Mouse (Mus musculus): ENCODE measurements around the gene P2ry12.

P2ry12 gene

DNA sequence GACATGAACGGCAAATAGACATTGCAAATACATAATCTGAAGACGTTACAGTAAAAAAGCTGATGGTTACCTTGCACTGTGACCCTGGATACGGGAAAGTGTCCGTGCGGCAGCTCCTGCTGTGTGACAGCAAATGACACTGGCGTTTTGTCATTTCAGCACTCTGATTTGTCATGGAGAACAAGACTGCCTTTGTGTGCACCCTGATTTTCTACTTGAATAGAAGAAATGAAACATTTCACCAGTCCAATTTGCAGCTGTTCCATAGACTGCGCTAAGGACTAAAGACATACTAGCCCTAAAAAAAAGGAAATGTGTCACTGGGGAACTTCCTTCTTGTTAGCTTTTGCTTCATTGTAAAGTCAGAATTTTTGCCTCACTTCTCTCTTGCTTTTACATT lies at the start of gene P2ry12:
P2ry12 (minus strand) TSS at position 168 of the 400 bp plus-strand sequence.
- DNase-seq (ENCODE audit: low spot score in 2 of 2): no peak

DNA sequence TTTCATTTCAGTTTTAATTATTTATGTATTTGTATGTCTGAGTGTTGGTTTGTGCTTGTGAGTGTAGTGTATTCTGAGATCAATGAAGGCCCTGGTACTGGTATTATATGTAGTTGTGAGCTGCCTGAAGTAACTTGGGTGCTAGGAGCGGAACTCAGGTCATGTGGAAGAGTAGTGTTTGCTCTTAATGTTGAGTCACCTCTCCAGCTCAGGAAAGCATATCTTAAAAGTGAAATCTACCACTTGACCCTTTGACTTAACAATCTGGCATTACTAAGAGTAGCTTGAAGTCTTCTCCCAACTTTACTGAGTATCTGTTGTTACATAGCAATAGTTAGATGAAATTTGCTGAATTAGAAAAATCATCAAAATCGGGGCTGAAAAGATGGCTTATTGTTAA lies 42.8 kb upstream of the P2ry12 start:
- no peak for DNase-seq (ENCODE audit: low spot score in 2 of 2)

- no peak for DNase-seq (ENCODE audit: low spot score in 2 of 2)
Observed at GRCm38 (mm10) chr3:59304944-59305343, 42.3 kb upstream of the P2ry12 start.

DNA sequence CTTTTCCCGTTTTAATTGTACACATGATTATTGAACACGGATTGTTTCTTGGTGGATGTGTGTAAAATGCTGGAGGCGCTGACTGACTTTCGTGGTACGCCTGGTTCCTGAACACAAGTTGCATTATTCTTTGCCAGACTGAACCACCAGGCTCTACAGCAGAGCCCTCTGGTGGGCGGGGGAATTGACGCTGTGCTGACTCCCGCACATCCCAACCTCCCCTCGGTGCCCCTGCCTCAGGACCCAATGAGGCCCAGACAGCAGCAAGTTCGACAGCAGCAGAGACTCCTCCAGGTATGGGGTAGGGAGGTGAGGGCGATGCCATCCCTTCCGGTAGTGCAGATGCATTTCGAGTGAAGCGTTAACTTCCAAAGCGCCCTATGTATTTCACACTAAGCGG lies 35.0 kb upstream of the P2ry12 start:
- DNase-seq (ENCODE audit: low spot score in 2 of 2): no peak

DNA sequence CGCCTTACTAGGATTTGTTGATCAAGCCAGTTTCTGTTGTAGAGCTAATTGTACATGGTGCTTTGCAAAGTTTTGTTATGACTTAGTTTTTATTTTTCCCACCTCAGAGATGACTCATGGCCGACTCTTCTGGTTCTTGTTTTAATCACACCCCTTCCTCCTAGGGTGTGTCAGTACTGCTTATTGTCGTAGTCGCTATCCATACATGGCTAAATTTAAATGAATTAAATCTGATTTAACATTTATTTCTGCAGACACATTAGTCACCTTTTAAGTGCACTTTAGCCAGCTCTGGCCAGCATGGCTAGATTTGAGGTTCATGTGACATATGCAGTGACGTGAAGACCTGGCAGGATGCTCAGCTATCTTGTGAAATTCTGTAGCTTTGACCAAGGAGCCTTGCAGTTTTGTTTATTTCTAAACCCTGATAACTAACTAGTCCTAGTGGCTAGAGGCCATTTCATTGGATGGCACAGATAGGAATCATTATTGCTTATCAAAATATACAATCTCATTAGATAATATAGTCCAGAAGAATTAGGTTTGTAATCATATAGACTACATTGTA lies 34.0 kb upstream of the P2ry12 start:
- no peak for DNase-seq (ENCODE audit: low spot score in 2 of 2)

- no peak for DNase-seq (ENCODE audit: low spot score in 2 of 2)
Observed at GRCm38 (mm10) chr3:59295699-59296562, 33.3 kb upstream of the P2ry12 start.

DNA sequence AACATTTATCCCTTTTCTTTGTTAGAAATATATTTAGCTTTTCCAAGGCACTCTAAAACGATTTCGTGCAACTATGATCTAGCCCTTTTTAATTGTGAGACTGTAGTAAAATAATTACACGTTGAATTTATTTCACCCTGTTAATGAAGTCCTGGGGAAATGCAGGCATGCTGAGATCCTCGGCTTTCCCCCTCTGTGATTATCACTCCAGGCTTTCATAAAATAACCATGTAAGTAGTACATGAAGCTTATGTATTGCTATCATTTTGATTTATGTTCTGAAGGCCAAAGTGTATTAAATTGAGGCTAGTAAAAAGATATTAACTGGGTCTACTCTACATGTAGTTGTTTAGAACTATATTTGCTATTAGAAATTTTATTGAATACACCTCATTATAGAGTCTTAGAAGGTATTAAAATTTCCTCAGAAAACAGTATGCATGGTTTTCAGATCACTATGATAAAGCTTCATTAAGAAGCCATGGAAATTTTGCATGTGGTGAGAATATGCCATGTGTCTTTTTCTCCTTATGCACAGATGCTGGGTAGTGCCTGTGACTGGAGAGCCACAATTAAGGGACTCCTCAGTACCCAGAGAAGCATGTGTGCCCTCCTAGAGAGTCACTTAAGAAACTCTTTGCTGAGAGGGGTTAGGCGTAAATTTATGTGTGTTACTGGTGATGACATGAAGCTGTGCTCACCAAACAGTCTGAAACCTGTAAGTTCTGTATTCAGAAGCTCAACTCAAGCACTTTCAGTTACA lies 30.9 kb upstream of the P2ry12 start:
- no peak for DNase-seq (ENCODE audit: low spot score in 2 of 2)

DNA sequence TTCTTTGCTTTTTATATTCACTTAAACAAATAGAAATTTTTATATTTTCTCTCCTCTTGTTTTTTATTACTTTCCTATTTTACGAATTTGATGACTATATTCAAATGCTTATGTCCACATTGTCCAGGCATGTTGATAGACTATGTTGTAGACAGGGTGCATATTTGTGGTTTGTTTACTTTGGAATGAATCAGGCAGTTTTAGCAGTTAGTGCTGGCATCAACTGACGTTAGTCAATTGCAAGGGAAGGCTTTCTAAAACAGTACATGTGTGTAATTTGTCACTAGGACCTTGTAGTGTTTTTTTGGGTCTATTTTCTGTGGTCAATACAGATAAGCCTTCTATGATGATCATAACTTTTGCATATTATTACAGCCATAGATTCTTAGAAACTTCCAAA lies 27.9 kb upstream of the P2ry12 start:
- DNase-seq (ENCODE audit: low spot score in 2 of 2): no peak

GRCm38 (mm10) chr3:59278620-59279019 lies 15.9 kb upstream of the P2ry12 start:
- no peak for DNase-seq (ENCODE audit: low spot score in 2 of 2)

GRCm38 (mm10) chr3:59278254-59278533 lies 15.5 kb upstream of the P2ry12 start:
- no peak for DNase-seq (ENCODE audit: low spot score in 2 of 2)

- no peak for DNase-seq (ENCODE audit: low spot score in 2 of 2)
Observed at GRCm38 (mm10) chr3:59277502-59278253, 15.0 kb upstream of the P2ry12 start.

- no peak for DNase-seq (ENCODE audit: low spot score in 2 of 2)
Observed at GRCm38 (mm10) chr3:59270811-59271210, 8.1 kb upstream of the P2ry12 start.

DNA sequence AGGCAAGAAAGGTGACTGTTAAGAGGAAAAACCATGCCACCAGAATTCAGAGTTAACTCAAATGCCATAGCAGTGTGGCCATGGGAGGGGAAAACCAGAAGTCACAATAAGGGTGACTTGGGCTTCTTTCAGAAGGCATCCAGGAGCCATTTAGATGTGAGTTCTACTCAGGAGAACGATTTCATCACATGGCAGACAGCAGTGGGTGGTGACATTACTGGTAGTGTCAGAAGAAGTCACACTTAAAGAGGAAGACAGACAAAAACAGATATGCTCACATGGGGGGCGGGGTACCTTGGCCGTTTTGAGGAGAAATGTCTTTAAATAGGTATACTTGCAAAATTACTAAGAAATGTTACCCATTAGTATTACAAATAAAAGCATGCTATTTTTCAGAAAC lies 1.3 kb upstream of the P2ry12 start:
- DNase-seq (ENCODE audit: low spot score in 2 of 2): no peak

GRCm38 (mm10) chr3:59263417-59263816 lies 746 bp upstream of the P2ry12 start:
- no peak for DNase-seq (ENCODE audit: low spot score in 2 of 2)

- no peak for DNase-seq (ENCODE audit: low spot score in 2 of 2)
Observed at GRCm38 (mm10) chr3:59261709-59262472, 780 bp downstream of the P2ry12 start.

GRCm38 (mm10) chr3:59260745-59261144 lies 1.9 kb downstream of the P2ry12 start:
- peak in 1 of 2 experiments; percentile 43 for DNase-seq (ENCODE audit: low spot score in 2 of 2)

DNA sequence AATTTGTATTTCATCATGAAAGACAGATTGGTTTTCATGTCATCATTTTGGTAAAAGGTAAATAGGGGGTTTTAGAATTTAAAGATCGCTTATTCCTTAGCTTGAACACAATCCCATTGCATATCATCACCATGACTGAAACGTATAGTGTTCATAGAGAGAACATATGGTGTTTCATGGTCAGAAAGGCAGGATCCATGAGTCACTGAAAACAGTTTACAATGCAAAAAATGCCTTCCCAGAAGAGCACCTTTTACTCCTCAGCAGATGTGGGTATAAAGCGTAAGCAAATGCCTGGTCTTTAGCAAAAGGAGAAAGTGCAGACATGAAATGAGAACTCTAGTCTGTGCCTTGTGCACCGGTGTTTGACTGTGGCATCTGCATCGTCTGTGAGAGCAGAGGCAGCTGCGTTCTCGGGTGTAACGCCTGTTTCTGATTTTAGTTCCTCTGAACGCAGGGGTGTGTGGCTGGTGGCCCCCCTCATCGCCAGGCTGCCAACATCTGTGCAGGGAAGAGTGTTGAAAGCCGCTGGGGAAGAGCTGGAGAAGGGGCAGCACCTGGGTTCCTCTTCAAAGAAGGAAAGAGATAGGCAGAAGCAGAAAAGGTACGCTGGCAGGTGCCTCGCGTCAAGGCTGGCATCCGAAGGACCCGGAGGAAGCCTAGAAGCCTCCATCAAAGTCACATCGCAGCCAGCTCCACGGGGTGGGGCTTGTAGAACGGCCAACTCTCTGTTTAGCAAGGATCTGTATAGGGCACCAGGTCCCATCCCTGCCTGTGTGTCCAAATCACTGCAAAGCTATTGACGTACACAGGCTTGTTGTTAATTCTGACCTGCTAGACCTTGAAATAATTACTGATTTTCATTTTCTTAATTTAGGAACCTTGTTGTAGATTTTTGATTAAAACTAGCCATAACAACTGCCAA lies 4.7 kb downstream of the P2ry12 start:
- DNase-seq (ENCODE audit: low spot score in 2 of 2): peak; percentile 29 to 36

GRCm38 (mm10) chr3:59250454-59250853 lies 12.2 kb downstream of the P2ry12 start:
- no peak for DNase-seq (ENCODE audit: low spot score in 2 of 2)

GRCm38 (mm10) chr3:59248031-59248430 lies 14.6 kb downstream of the P2ry12 start:
- no peak for DNase-seq (ENCODE audit: low spot score in 2 of 2)

- peak; percentile 85 to 87 for DNase-seq (ENCODE audit: low spot score in 2 of 2)
Observed at GRCm38 (mm10) chr3:59243384-59243783, 19.3 kb downstream of the P2ry12 start.

Data from right cerebral cortex, postnatal 10 days (tissue).